Mouse (Mus musculus) forebrain, embryonic 11.5 days (tissue): ENCODE results near the gene Nlgn1. TPM values are rescaled to one million over a fixed set of nuclear protein-coding genes. Genes with fewer than 3 reads are reported as not detected.

ENCODE experiments used
- ATAC-seq: fragments of 200-750 bp; cut with Nextera tagmentation; replicated peaks from 2 replicates; pipeline ENCODE4 v1.8.0; 2017; ENCODE audit warnings: moderate TSS enrichment; ENCODE audit not compliant: low FRiP score
- DNase-seq: peaks from one replicate; pipeline ENCODE4 v3.0.0-alpha.2; 2017; ENCODE audit warnings: low spot score
- H3K27ac ChIP-seq: fragments of 300-500 bp; sonication (generic); 2 replicates; pipeline ENCODE4 v1.5.1; 2014; ENCODE audit warnings: low read depth, low read length
- H3K27me3 ChIP-seq: fragments of 300-500 bp; sonication (generic); 2 replicates; pipeline ENCODE4 v1.6.1; 2014; ENCODE audit warnings: mild to moderate bottlenecking, low read length, mixed read lengths; ENCODE audit not compliant: control insufficient read depth, insufficient read depth
- H3K36me3 ChIP-seq: fragments of 300-500 bp; sonication (generic); 2 replicates; pipeline ENCODE4 v1.6.1; 2014; ENCODE audit warnings: mild to moderate bottlenecking, low read length, moderate library complexity, mixed read lengths; ENCODE audit not compliant: control insufficient read depth, insufficient read depth
- H3K4me1 ChIP-seq: fragments of 300-500 bp; sonication (generic); replicated peaks from 2 replicates; pipeline ENCODE4 v1.6.1; 2014; ENCODE audit warnings: low read length, mixed read lengths; ENCODE audit not compliant: control insufficient read depth, insufficient read depth
- H3K4me2 ChIP-seq: fragments of 300-500 bp; sonication (generic); 2 replicates; pipeline ENCODE4 v1.6.1; 2014; ENCODE audit warnings: low read depth, mild to moderate bottlenecking, low read length, moderate library complexity, mixed read lengths; ENCODE audit not compliant: severe bottlenecking
- H3K4me3 ChIP-seq: fragments of 300-500 bp; sonication (generic); 2 replicates; pipeline ENCODE4 v1.5.1; 2014; ENCODE audit warnings: low read depth, low read length
- H3K9ac ChIP-seq: fragments of 300-500 bp; sonication (generic); 2 replicates; pipeline ENCODE4 v1.6.1; 2014; ENCODE audit warnings: low read length
- H3K9me3 ChIP-seq: fragments of 300-500 bp; sonication (generic); 2 replicates; pipeline ENCODE4 v1.6.1; 2016; ENCODE audit warnings: low read length, mixed read lengths; ENCODE audit not compliant: control insufficient read depth
- WGBS: fragments of 180-500 bp; shearing (Covaris S2); extraction: QIAGEN DNeasy Blood & Tissue Kit; methylation state at CpG from one replicate; pipeline ENCODE4 v1.1.7; 2014; 5-methylcytosine and 5-hydroxymethylcytosine counted together
- polyA plus RNA-seq: library from polyadenylated mRNA; unstranded; fragments of >200 nt; fragmentation: Nextera tagmentation; extraction: Ambion mirVana; gene quantifications from 2 replicates; pipeline ENCODE4 v1.2.1, GENCODE M21; 2014

Nlgn1 gene
- polyA plus RNA-seq, 1 experiment from 2014 or later = 4.0 TPM

- no peak overlapping the region for H3K4me2 ChIP-seq
- H3K4me1 ChIP-seq = no peaks in the 10 kb centered on the region
- no peaks in the 10 kb centered on the region for H3K9me3 ChIP-seq
- H3K4me3 ChIP-seq = no peak overlapping the region
- H3K36me3 ChIP-seq = no peaks in the 10 kb centered on the region
- H3K27me3 ChIP-seq = no peaks in the 10 kb centered on the region
- no peak for ATAC-seq
- no peak overlapping the region for H3K27ac ChIP-seq
- no peak for DNase-seq
- 86% methylated on average over 6 of the region's 6 CpGs for WGBS
- H3K9ac ChIP-seq = no peak overlapping the region
Measured at GRCm38 (mm10) chr3:25688789-25689464, 643.3 kb downstream of the Nlgn1 start.

- 88% methylated on average over 2 of the region's 2 CpGs for WGBS
- DNase-seq (no peak), ATAC-seq (no peak)
- Histone ChIP-seq H3K27ac (no peak overlapping the region), H3K27me3 (no peaks in the 10 kb centered on the region), H3K9ac (no peak overlapping the region), H3K36me3 (no peaks in the 10 kb centered on the region), H3K4me1 (no peaks in the 10 kb centered on the region), H3K9me3 (no peaks in the 10 kb centered on the region), H3K4me3 (no peak overlapping the region), H3K4me2 (no peak overlapping the region)
Measured at GRCm38 (mm10) chr3:25683696-25684095, 648.6 kb downstream of the Nlgn1 start.

- DNase-seq (no peak), ATAC-seq (no peak)
- H3K9me3 ChIP-seq = no peaks in the 10 kb centered on the region
- H3K4me1 ChIP-seq = no peaks in the 10 kb centered on the region
- no peak overlapping the region for H3K27ac ChIP-seq
- H3K4me3 ChIP-seq = no peak overlapping the region
- no peak overlapping the region for H3K9ac ChIP-seq
- no peaks in the 10 kb centered on the region for H3K27me3 ChIP-seq
- no peaks in the 10 kb centered on the region for H3K36me3 ChIP-seq
- WGBS = 84% methylated on average over 2 of the region's 2 CpGs
- H3K4me2 ChIP-seq = no peak overlapping the region
Measured at GRCm38 (mm10) chr3:25679373-25679772, 652.9 kb downstream of the Nlgn1 start.

GRCm38 (mm10) chr3:25675888-25676287 is 656.4 kb downstream of the Nlgn1 start:
- no peak overlapping the region for H3K27ac ChIP-seq
- H3K9ac ChIP-seq = no peak overlapping the region
- H3K9me3 ChIP-seq = no peaks in the 10 kb centered on the region
- 88% methylated on average over 10 of the region's 10 CpGs for WGBS
- no peaks in the 10 kb centered on the region for H3K36me3 ChIP-seq
- no peaks in the 10 kb centered on the region for H3K27me3 ChIP-seq
- ATAC-seq (no peak), DNase-seq (no peak)
- H3K4me3 ChIP-seq = no peak overlapping the region
- H3K4me2 ChIP-seq = no peak overlapping the region
- 0 out of 2 replicates have a peak, but pooled peaks cover 2% of the 10 kb centered on the region for H3K4me1 ChIP-seq

GRCm38 (mm10) chr3:25675069-25675468 is 657.2 kb downstream of the Nlgn1 start:
- Histone ChIP-seq H3K4me3 (no peak overlapping the region), H3K27ac (no peak overlapping the region), H3K4me1 (0 out of 2 replicates have a peak, but pooled peaks cover 2% of the 10 kb centered on the region), H3K9me3 (no peaks in the 10 kb centered on the region), H3K27me3 (no peaks in the 10 kb centered on the region), H3K36me3 (no peaks in the 10 kb centered on the region), H3K4me2 (no peak overlapping the region), H3K9ac (no peak overlapping the region)
- peak; percentile 57 for DNase-seq
- ATAC-seq = no peak
- 58% methylated on average over 3 of the region's 3 CpGs for WGBS

- WGBS = 45% methylated on average over 5 of the region's 5 CpGs
- H3K9ac ChIP-seq = no peak overlapping the region
Measured at GRCm38 (mm10) chr3:25673408-25673807, 658.9 kb downstream of the Nlgn1 start.

GRCm38 (mm10) chr3:25672779-25673178 is 659.5 kb downstream of the Nlgn1 start:
- Histone ChIP-seq H3K4me1 (0 out of 2 replicates have a peak, but pooled peaks cover 2% of the 10 kb centered on the region), H3K4me2 (no peak overlapping the region), H3K9me3 (no peaks in the 10 kb centered on the region), H3K36me3 (no peaks in the 10 kb centered on the region), H3K4me3 (no peak overlapping the region), H3K27me3 (no peaks in the 10 kb centered on the region), H3K27ac (no peak overlapping the region), H3K9ac (no peak overlapping the region)
- ATAC-seq = no peak
- 64% methylated on average over 4 of the region's 4 CpGs for WGBS
- DNase-seq = no peak

More at GRCm38 (mm10) chr3:25673408-25673807, 658.9 kb downstream of the Nlgn1 start:
- H3K4me2 ChIP-seq = no peak overlapping the region
- no peak overlapping the region for H3K4me3 ChIP-seq
- H3K36me3 ChIP-seq = no peaks in the 10 kb centered on the region
- no peaks in the 10 kb centered on the region for H3K9me3 ChIP-seq
- ATAC-seq = no peak
- H3K27ac ChIP-seq = no peak overlapping the region
- no peaks in the 10 kb centered on the region for H3K27me3 ChIP-seq
- DNase-seq = no peak
- H3K4me1 ChIP-seq = 0 out of 2 replicates have a peak, but pooled peaks cover 2% of the 10 kb centered on the region

- WGBS = 84% methylated on average over 2 of the region's 2 CpGs
- H3K4me3 ChIP-seq = no peak overlapping the region
- ATAC-seq = no peak
Measured at GRCm38 (mm10) chr3:25663464-25663863, 668.8 kb downstream of the Nlgn1 start.

GRCm38 (mm10) chr3:25660285-25660684 is 672.0 kb downstream of the Nlgn1 start:
- ATAC-seq = no peak
- H3K27me3 ChIP-seq = no peaks in the 10 kb centered on the region
- H3K9ac ChIP-seq = no peak overlapping the region
- no peak overlapping the region for H3K4me2 ChIP-seq
- H3K9me3 ChIP-seq = no peaks in the 10 kb centered on the region
- H3K4me3 ChIP-seq = no peak overlapping the region
- no peak for DNase-seq
- no peak overlapping the region for H3K27ac ChIP-seq
- WGBS = 95% methylated on average over 3 of the region's 3 CpGs
- no peaks in the 10 kb centered on the region for H3K36me3 ChIP-seq
- no peaks in the 10 kb centered on the region for H3K4me1 ChIP-seq

More at GRCm38 (mm10) chr3:25663464-25663863, 668.8 kb downstream of the Nlgn1 start:
- H3K27me3 ChIP-seq = no peaks in the 10 kb centered on the region
- no peak overlapping the region for H3K9ac ChIP-seq
- H3K4me1 ChIP-seq = no peaks in the 10 kb centered on the region
- no peak overlapping the region for H3K4me2 ChIP-seq
- H3K9me3 ChIP-seq = no peaks in the 10 kb centered on the region
- no peak for DNase-seq
- no peaks in the 10 kb centered on the region for H3K36me3 ChIP-seq
- no peak overlapping the region for H3K27ac ChIP-seq
